Mouse (Mus musculus) C2C12 (cell line): ENCODE results near the gene Hpca. TPM values are rescaled to one million over a fixed set of nuclear protein-coding genes. Genes with fewer than 3 reads are reported as not detected.

ENCODE experiments used
- H3K27me3 ChIP-seq: one replicate; pipeline ENCODE4 v1.6.1; 2011; ENCODE audit not compliant: control insufficient read depth, insufficient read depth, insufficient read length
- H3K36me3 ChIP-seq: one replicate; pipeline ENCODE4 v1.6.1; 2011; ENCODE audit not compliant: control insufficient read depth, insufficient read depth
- H3K4me3 ChIP-seq: one replicate; pipeline ENCODE4 v1.5.1; 2011; ENCODE audit warnings: mild to moderate bottlenecking, control low read depth; ENCODE audit not compliant: poor library complexity, insufficient read depth, severe bottlenecking
- H3K79me2 ChIP-seq: one replicate; pipeline ENCODE4 v1.6.1; 2011; ENCODE audit not compliant: control insufficient read depth, insufficient read depth
- H3K79me3 ChIP-seq: one replicate; pipeline ENCODE4 v1.6.1; 2011; ENCODE audit warnings: low read depth, control low read depth
- H3ac ChIP-seq: one replicate; pipeline ENCODE3; 2011; ENCODE audit warnings: low read depth; ENCODE audit not compliant: control insufficient read depth, insufficient read length
- CEBPB ChIP-seq: IDR thresholded peaks from one replicate; pipeline ENCODE4 v1.6.1; 2011; ENCODE audit warnings: low read depth, mild to moderate bottlenecking, control low read depth, moderate library complexity
- CTCF ChIP-seq: IDR thresholded peaks from one replicate; pipeline ENCODE4 v1.5.1; 2011; ENCODE audit not compliant: control insufficient read depth, insufficient read depth, insufficient read length
- FOSL1 ChIP-seq: IDR thresholded peaks from one replicate; pipeline ENCODE4 v1.8.0; 2011; ENCODE audit warnings: mild to moderate bottlenecking, low read length; ENCODE audit not compliant: poor library complexity, insufficient read depth, severe bottlenecking
- MAX ChIP-seq: IDR thresholded peaks from one replicate; pipeline ENCODE4 v1.6.1; 2011; ENCODE audit warnings: mild to moderate bottlenecking, control low read depth
- MYOD1 ChIP-seq: IDR thresholded peaks from one replicate; pipeline ENCODE4 v1.6.1; 2011; ENCODE audit warnings: low read depth; ENCODE audit not compliant: control insufficient read depth, insufficient read length
- MYOG ChIP-seq: IDR thresholded peaks from one replicate; pipeline ENCODE4 v1.6.1; 2011; ENCODE audit not compliant: control insufficient read depth, insufficient read length; ENCODE audit errors: extremely low read depth
- USF1 ChIP-seq: IDR thresholded peaks from one replicate; pipeline ENCODE4 v1.6.1; 2011; ENCODE audit warnings: low read depth, mild to moderate bottlenecking, control low read depth, moderate library complexity
- polyA plus RNA-seq: library from polyadenylated mRNA; unstranded; fragments of >200 nt; fragmentation: generic; extraction: Trizol; gene quantifications from one replicate; pipeline ENCODE4 v1.2.1, GENCODE M21; 2012; ENCODE audit warnings: missing spikeins

The Hpca gene
- polyA plus RNA-seq, 1 experiment: not detected

DNA sequence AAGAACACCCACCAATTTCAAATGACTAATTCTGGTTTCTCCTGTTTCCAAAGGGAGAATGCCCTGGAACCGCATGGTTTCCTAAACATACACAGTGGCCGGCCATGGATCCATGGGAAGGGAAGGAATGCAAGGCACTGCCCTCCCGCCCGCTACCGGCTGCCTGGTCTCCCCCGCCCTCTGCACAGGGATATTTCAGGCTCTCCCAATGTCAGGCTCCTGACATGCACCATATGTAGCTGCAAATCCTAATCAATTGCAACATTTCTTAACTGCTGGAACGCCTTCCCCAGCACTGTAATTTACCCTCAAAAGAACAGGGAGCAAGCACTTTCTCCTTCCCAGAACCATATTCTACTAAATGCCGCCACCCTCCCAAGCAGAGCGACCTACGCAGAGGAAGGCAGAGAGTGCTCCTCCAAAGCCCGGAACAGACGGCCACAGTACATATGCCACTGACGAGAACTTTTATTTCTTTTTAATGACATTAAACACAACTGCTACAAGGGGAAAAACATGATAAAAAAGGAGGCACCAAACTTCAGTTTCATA is 25.8 kb upstream of the Hpca start:
- H3K79me3 ChIP-seq: no peaks in the 10 kb centered on the region
- H3K79me2 ChIP-seq: no peaks in the 10 kb centered on the region
- H3K4me3 ChIP-seq: no peak overlapping the region
- TF ChIP-seq USF1 (no peak), CEBPB (no peak), MAX (no peak), CTCF (no peak), FOSL1 (no peak), MYOD1 (no peak), MYOG (no peak)
- H3ac ChIP-seq: no peak overlapping the region
- H3K36me3 ChIP-seq: peaks cover 17% of the 10 kb centered on the region
- no peaks in the 10 kb centered on the region for H3K27me3 ChIP-seq

DNA sequence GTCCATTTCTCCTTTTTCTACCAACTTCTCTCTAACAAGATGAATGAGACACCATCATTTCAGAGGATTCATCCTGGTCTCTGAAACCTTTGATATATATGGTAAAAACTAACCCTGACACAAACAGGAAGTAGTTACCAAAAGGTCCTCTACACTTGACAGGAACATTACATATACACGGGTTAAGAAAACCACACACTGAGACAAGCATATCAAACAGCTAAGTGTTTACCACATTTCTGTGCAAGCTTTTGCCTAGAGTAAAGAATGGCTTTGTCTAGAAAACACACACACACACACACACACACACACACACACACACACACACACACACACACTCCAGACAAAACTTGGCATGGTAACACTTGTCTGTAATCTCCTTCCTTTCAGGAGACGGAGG is 24.6 kb upstream of the Hpca start:
- Histone ChIP-seq H3K79me2 (no peaks in the 10 kb centered on the region), H3K4me3 (no peak overlapping the region), H3K36me3 (peaks cover 16% of the 10 kb centered on the region), H3ac (no peak overlapping the region), H3K79me3 (no peaks in the 10 kb centered on the region), H3K27me3 (no peaks in the 10 kb centered on the region)
- TF ChIP-seq CEBPB: no peak
- TF ChIP-seq MYOD1: no peak
- no peak for TF ChIP-seq CTCF
- no peak for TF ChIP-seq MAX

DNA sequence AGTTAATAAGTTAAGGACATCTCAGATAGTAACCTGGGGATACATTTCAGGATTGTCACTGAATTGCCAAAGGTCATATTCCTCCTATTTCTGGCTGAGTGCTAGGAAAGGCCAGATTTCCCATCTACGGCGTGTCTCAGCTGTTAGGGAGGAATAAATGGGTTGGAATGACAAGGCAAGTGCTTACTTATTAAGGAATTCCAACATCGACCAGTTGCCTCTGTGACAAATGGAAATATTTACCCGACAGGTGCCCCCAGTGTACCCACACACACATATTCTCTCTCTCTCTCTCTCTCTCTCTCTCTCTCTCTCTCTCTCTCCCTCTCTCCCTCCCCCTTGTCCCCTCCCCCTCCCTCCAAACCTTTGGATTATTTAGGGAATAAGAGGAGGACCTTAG is 24.1 kb upstream of the Hpca start:
- no peaks in the 10 kb centered on the region for H3K79me2 ChIP-seq
- H3ac ChIP-seq: no peak overlapping the region
- H3K27me3 ChIP-seq: no peaks in the 10 kb centered on the region
- no peaks in the 10 kb centered on the region for H3K79me3 ChIP-seq
- H3K4me3 ChIP-seq: no peak overlapping the region
- TF ChIP-seq FOSL1 (no peak), CEBPB (no peak), MYOG (no peak), USF1 (no peak)
- H3K36me3 ChIP-seq: peaks cover 16% of the 10 kb centered on the region

DNA sequence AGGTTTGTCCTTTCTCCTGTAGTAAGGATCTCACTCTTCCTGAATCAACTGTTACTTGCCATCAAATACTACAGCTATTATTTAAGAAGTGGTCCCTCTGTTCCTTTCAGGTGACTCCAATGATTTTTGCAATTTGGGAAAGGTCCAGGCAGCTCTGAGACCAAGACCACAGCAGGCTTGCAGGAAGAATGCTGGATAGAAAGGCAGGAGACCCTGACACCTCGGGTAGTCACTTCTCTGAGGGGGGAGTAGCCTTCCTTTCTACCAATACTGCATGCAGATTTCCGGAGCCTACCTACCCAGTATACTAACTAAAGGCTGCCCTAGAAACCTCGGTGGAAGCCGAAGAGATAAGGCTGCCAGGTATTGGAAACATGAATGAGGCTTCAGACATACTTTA is 23.6 kb upstream of the Hpca start:
- Histone ChIP-seq H3K79me3 (no peaks in the 10 kb centered on the region), H3ac (no peak overlapping the region), H3K4me3 (no peak overlapping the region), H3K79me2 (no peaks in the 10 kb centered on the region), H3K27me3 (no peaks in the 10 kb centered on the region), H3K36me3 (peaks cover 13% of the 10 kb centered on the region)
- no peak for TF ChIP-seq FOSL1
- no peak for TF ChIP-seq MYOG
- no peak for TF ChIP-seq MYOD1
- TF ChIP-seq CEBPB: no peak
- no peak for TF ChIP-seq CTCF
- TF ChIP-seq USF1: no peak
- TF ChIP-seq MAX: no peak

DNA sequence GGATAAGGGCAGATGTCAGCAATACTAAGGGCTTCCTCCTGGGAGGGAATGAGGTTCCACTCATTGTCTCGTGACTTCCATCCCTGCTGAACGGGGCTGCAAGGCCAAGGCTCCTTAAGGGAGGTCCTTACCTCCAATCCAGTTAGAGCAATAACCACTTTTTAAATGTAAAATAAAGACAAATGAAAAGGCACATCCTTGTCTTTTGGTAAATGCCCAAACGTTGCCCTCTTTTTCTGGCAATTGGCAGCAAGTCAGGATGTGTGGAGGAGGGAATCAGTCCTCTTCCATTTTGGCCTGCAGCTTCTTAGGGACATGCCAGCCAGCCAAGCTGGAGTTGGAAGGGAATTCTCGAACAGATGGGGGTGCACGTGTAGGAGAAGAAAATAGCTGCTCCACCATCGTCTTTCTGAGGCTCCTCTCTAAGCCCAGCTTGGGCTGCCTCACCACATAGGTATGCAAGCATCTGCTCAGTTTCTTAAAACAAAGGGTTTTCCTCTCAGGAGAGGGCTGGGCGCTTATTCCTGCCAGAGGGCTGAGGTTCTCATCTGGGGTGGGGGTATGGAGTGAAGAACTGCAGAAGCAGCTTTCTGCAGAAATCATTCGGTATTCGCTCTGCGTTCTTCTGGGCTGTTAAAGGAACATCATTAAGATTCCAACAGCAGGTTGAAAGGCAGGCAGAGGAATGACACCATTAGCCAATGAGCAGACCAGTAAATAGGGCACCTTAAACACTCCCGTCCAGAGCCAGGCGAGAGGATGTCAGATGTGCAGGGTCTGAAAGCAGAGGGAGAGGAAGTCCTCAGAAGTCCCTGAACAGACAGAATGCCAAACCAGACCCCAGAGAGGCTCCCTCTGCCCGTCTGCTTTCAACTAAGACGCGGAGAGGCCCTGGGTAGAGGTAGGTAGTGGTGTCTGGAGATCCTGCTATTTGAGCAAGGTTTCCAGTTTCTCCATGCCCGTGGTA is 22.8 kb upstream of the Hpca start:
- Histone ChIP-seq H3K27me3 (no peaks in the 10 kb centered on the region), H3K79me3 (no peaks in the 10 kb centered on the region), H3K79me2 (no peaks in the 10 kb centered on the region), H3ac (no peak overlapping the region), H3K4me3 (no peak overlapping the region), H3K36me3 (peaks cover 7% of the 10 kb centered on the region)
- no peak for TF ChIP-seq CEBPB
- TF ChIP-seq MAX: no peak
- no peak for TF ChIP-seq USF1
- TF ChIP-seq FOSL1: no peak
- TF ChIP-seq CTCF: no peak
- no peak for TF ChIP-seq MYOG
- TF ChIP-seq MYOD1: no peak

DNA sequence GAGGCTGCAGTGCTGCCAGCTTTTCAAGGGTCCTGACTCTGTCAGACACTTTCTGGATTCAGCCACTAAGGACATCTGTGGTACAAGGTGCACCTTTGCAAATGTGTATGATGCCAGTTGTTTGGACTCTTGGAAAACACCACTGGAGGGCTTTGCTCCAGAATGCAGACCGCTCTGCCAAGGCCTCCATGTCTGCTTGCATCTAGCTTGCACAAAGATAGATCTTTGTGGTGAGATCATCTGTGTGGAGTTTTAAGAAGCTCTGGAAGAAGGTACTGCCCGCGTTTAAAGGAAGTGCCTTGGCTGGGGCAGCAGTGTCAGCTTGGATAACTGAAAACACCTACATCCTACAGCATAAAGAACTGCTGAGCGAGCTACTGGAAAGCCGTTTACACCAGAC is 21.7 kb upstream of the Hpca start:
- no peaks in the 10 kb centered on the region for H3K79me2 ChIP-seq
- H3ac ChIP-seq: no peak overlapping the region
- peaks cover 4% of the 10 kb centered on the region for H3K36me3 ChIP-seq
- no peaks in the 10 kb centered on the region for H3K27me3 ChIP-seq
- no peak overlapping the region for H3K4me3 ChIP-seq
- no peak for TF ChIP-seq FOSL1
- no peaks in the 10 kb centered on the region for H3K79me3 ChIP-seq
